Mouse (Mus musculus) gastrocnemius, postnatal 14 days (tissue): ENCODE results near the gene Acot9. TPM values are rescaled to one million over a fixed set of nuclear protein-coding genes. Genes with fewer than 3 reads are reported as not detected.

Source experiments
- total RNA-seq, 2 experiments: library from RNA; stranded (reverse); gene quantifications; 2 replicates each; pipeline ENCODE4 v1.2.3; 2021

Acot9 gene
- total RNA-seq, 2 experiments from 2014 or later = 26.4 to 27.0 TPM

Other genes with a start within 250 kb of the Acot9 start
- gene Magea5, start 199.3 kb upstream of the Acot9 start, total RNA-seq = not detected
- gene Magea1, start 172.7 kb upstream of the Acot9 start, total RNA-seq = not detected
- not detected for gene Magea2, start 168.8 kb upstream of the Acot9 start, total RNA-seq
- not detected for gene Cldn34b2, start 134.0 kb upstream of the Acot9 start, total RNA-seq
- 10 to 100 TPM; 19.1 to 33.7 TPM for gene Sat1, start 46.0 kb upstream of the Acot9 start, total RNA-seq
- 10 to 100 TPM; 22.8 to 24.3 TPM for gene Prdx4, start 78.3 kb downstream of the Acot9 start, total RNA-seq